Mouse (Mus musculus): Measurements from ENCODE around the gene Rbm28.

DNA sequence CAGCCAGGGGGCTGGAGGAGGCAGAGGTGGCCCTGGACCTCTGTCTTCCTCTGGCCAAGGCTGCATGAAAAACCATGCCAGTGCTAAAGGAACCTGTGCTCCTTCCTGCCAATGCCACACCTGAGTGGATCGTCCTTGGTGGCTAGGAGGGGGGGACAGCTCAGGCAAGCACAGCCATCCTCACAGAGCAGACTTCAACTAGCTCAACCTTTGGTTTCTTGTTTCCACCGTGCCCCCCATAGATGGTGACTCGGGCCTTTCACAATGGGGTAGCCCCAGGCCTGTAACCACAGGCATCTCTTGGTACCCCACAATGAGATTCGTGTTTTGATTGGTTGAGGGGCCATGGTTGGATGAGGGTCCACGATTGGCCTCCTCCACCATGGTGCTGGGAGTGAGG is 36.5 kb upstream of the Rbm28 start:
- TF ChIP-seq CTCF (conservative IDR thresholded peaks at IDR 0.05; ENCODE audit: low read length) (no peak), POU5F1 (IDR thresholded peaks at IDR 0.05; ENCODE audit: borderline replicate concordance, low read length) (no peak), NANOG (IDR thresholded peaks at IDR 0.05; ENCODE audit: borderline replicate concordance, low read length) (no peak)

Data from E14TG2a.4 (cell line).